Mouse (Mus musculus): ENCODE data around the gene Jade1.

DNA sequence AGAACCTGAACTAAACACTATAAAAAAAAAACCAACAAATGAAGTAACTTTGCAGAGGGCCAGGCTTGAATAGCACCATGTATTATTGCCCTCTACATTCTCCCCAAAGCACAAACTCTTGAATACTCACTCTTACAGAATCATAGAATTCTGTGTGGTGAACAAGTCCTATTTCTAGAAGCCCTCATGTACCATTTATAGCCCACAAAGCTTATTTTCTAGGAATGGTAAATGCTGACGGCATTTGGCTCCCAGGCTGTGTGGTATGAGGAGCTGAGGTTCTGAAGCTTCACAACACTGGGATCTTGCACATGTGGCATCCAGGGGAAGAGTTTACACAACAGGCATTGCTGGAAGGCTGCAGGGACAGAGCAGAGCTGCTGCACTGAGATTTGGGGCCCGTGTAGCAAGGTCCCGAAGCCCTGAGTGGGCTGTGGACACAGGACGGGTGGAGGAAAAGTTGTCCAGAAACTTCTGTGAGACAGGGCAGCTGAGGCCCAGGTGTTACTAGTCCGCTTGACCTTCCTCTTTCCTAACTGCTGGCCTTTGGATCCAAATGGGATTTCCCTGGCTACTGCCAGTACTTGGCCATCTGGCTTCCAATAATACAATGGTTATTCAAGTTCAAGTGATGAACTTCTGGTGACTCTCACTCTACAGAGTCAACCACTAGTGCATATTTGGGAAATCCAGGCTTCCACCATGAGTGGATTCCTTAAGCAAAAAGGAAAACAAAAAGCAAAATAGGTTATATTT lies 58.9 kb downstream of the Jade1 start:
- TF ChIP-seq CTCF (IDR thresholded peaks at IDR 0.05; ENCODE audit: borderline replicate concordance, control insufficient read depth, extremely low read depth, insufficient read depth, low read length, poor library complexity), result no peak
- no peak for TF ChIP-seq POLR2A (IDR thresholded peaks at IDR 0.05; ENCODE audit: control insufficient read depth, extremely low read depth, insufficient read depth, low read length, poor library complexity)
